Mouse (Mus musculus) embryo, embryonic 10.5 days (tissue): ENCODE measurements around the gene Txlna.

ENCODE experiments used
- DNase-seq: peaks from one replicate; pipeline ENCODE4 v3.0.0-alpha.2; 2015; ENCODE audit warnings: low spot score

The Txlna gene

DNA sequence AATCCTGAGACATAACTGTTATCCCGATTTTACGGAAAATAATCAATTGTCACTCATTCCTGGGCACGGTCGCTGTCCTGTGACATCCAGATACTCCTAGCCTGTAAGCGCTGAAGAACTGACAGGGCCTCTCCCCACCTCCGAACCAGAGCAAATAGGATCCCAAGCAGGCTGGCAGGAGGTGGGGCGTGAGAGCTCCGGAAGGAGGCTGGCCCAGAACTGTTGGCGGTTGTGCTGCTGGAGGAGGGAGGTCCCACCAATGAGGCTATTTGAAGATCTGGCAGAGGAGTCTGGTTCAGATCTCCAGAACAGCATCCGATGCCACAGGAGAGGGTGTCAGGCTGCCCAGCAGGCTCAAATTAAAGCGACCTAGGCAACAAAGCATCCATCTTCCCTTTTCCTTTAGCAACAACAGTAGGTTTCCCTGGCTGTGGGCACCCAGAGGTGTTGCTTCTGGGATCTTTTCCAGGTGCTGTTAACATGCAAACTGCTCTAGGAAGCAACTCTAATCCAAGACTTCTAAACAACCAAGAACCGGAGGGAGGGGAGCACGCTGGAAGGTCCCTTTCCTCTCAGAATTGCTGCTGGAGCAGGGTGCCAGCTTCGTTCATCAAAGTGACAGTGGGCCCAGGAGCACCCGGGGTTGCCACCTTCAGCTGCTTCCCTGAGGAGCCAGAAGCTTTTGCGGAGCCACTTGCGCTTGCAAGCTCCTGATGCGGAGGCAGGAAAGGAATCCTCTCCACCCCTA is 16.4 kb downstream of the Txlna start:
- peak; percentile 90 for DNase-seq

DNA sequence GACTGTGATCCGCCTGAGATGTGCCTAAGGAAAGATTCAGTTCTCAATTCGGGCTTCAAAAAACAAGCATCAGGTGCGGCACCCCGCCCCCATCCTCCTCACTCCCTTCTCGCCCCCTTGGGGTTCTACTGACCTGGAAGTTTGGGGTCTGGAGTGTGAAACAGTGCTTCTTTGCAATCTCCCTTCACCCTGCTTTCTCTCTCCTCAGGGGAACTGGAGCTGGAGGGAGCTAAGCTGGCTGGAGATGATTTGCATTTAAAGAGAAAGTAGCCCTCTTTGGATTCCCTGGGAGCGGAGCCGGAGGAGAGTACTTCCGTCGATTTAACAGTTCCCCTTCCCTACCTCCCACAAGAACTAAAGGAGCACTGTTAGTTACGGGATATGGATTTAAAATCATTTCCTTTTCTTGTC is 17.2 kb downstream of the Txlna start, which contains the start of gene Ccdc28b:
Gene Ccdc28b, minus strand, starts transcription at position 267 of the 411 bp plus-strand sequence.
- DNase-seq: peak; percentile 73

DNA sequence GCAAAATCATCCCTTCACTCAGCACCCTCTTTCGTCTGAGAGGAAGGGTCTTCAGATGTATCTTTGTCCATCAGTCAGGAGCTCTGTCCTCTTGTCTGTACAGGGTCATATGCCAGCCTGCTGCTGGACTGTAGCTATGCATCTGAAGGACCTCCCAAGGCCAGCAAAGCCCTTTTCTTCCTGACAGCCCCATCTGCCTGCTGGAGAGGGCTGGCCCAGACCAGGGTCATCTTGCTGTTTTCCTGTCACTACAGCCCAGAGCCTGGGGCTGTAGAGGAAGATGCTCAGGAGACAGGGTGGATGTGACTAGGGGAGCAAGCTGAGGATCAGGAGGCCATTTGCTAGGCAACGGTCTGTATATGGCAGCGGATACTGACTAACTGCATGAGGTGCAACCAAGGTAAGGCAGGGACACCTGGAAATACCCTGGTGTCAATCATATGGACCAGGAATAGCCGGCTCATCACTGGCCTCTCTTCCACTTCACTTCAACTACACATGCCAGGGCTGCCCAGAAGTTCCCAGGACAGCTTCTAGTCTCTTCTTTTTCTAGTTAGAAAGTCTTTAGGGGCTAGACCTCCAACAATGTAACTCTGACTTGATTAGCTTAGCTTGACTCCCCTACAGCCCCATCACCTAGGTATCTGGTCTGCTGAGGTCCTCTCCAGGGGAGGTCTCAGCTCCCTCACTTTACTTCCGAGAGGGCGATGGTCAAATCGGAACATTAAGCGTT is 17.9 kb downstream of the Txlna start:
- DNase-seq: no peak

DNA sequence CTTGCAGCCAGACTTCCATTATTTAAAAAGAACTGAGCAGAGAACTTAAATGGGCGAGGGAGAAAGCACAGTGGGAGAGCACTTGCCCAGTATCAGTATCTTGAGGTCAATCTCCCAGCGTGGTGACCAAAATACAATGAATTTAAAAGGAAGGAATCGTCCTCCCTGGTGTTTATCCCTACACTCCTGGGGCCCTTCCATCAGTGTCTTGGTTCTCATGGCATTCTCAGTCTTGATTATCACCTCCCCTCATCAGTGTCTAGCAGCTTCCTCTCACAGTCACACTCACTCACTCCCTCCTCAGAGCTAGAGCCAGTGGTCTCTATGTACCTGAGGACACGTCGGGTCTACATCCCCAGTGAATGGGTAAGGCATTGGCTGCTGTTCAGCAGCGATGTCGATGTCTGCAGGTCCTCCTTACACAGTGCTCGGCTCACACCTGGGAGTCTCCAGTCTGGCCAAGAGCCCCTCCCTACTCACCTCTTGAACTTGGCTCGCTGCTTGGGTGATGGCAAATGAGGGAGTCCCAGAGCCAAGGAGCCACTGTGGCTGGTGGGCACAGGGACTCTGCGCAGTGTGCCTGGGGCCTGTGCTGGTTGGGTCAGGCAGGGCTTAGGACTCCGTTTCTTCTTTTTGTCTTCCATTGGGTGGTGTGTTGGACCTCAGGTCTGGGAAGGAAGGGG is 18.6 kb downstream of the Txlna start:
- DNase-seq: no peak

DNA sequence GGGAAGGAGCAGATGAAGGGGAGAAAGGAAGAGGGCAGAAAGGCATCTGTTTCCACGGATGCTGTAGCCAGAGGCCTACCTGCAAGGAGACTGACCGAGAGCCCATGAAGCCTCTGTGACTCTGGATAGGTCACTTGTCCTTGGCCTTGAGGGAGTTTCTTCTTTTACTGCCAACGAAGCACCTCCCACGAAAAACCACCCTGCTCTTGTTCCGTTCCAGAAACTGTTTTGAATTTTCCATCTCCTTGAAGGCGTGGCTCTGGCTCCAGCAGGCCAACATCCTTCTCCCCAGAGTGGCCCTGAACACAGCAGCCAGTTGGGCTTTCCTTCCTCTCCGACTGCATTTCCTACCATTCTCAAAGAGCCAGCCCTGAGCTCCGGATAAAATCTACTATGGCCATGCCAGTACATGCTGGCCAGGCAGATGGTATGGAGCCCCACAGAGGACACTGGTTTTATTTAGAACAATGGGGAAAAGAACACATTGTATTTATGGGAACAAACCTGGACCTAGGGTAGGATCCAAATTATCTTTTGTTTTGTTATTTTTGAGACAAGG is 19.5 kb downstream of the Txlna start:
- DNase-seq: no peak

DNA sequence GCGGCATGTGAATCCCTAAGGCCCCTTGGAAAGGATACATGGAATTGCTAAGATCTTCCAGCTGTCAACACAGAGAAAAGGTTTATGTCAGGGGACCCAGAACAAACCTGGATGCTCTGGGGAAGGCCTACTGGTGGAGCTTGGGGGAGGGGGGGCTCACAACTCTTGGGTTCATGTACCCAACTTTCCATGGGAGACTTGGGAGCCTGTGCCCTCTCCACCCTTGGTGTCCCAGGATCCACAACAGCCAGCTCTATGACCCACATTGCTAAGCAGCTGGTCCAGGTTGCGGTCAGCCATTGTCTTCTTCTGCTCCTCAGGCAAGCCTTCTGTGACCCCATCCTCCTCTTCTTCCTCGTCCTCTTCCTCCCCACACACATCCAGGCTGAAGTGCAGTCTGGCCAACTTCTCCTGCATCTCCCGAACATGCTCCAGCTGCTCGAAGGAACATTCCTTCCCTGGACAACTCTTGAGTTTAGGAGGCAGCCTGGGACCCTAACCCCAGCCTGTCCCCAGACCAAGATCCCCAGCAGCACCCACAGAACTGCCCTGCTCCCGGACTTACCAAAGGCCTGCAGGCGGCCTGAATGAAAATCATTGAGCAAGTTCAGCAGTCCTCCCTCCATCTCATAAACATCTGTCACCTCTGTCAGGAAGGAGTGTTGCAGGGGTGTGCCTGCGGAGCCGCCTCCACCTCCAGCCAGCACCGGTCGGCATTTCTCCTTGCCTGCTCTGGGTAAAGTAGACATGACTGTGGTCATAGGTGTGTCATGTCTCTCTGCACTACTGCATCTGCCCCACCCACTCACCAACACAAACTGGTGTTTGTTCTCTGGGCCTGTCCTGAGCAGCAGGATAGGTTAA is 20.2 kb downstream of the Txlna start:
- DNase-seq: no peak

DNA sequence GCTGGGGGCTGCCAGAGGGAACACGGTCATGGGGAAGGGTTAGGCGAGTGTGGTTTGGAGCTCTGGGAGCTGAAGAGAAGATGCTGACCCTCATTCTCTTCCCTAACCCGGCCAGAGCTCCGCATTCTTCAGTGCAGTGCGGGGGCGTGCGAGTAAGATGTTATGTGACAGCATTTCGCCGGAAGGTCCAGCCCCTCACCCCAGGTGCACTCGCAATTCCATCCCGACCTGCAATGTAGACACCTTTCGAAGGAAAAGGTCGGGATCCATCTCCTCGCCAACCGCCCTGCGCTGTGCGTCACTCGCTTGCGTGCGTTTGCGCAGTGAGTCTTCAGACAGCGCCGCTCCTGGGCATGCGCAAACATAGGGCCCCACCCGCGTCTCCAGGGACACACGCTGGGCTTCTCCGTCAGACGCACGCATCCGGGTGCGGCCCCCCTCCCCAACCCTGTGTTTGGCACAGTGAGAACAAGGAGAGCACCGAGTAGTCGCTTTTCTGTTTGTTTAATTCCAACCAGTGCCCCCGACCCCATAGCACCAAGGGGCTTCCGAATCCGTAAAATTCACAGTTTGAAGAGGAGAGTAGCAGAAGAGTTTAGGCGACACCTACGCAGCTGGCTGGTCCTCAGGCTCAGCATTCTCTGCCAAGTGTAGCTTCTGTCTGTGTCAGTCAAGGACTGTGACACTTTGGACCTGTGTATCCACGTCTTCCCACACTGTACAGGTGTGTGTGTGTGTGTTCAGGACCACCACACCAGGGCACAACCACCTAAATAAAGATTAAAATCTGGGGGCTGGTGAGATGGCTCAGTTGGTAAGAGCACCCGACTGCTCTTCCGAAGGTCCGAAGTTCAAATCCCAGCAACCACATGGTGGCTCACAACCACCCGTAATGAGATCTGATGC is 21.8 kb downstream of the Txlna start, which contains the start of gene Iqcc:
Gene Iqcc, minus strand, starts transcription at position 314 of the 906 bp plus-strand sequence.
- peak; percentile 96 for DNase-seq

DNA sequence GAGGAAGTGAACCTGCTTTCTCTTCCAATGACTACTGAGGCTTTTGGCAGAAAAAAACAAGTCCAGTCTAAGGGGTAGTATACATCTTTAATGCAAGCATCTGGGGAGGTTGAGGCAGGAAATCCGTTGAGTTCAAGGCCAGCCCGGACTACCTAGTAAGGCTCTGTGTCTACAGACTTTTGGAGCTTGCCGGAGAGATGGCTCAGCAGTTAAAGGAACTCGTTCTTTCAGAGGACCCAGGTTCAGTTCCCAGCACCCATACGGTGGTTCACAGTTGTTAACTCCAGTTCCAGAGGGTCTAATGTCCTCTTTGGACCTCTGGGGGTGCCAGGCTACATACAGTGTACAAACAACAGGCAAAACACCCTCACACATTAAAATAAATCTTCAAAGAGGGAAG is 22.8 kb downstream of the Txlna start:
- DNase-seq: no peak

DNA sequence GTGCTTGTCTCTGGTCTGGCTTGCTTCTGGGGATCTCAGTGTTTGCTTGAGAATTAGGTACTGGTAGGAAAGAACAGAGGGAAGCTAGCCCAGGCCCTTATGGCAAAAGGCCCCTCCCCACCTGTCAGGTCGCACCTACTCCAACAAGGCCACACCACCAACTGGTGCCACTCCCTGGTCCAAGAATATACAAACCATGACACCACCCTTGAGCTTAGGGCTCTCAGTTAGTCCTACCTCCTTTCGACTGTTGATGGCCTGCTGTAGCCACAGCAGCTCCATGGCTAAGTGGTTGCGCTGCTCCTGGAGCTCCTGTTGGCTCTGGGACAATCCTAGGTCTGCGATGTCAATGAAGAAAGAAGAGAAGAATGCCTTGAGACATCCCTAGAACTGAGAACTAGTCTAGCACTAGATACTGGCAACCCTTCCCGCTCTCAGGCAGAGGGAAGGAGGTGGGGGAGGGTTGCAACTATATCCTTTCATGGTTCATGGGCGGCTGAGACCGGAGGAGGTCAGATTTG is 23.7 kb downstream of the Txlna start:
- DNase-seq: no peak

DNA sequence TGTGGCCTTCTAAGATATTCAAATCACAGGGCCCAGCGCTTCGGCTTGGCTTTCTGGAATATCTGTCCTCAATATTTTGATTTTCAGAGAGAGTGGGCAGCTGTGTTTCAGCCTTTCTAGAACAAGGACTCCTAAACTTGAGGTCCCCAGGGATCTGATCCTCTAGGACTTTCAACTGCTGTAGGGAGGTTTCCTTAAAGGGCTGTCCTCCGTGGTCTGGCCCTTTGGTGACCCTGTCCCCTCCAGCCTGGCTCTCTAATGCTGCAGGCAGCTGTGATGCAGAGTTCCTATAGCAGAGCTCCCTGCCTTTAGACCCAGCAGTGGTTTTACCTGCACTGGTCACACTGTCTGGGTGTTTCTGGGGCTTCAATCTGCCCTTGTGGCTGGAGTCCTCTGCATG is 24.2 kb downstream of the Txlna start:
- no peak for DNase-seq

DNA sequence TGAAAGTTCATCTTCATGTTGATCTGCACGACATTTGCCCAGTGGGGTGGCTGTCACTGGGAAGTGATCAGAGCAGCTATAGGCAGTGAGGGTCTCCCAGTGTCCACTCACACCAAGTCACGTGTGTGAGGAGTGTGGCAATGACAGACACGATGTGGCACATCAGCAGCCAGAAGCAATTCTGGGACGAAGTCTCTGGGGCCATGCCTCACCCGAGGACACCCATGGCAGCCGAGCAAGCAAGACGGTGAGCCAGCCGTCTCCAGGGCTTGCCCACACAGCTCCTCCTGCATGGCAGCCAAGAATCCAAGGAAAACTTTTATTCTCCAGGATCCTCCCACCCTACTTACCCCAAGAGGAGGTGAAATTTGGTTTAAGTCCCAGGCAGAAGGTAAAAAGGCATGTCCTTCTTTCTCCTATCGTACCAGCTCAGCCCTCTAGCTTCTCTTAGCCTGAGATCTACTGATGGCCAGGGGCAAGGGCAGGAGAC is 25.0 kb downstream of the Txlna start:
- DNase-seq: no peak

DNA sequence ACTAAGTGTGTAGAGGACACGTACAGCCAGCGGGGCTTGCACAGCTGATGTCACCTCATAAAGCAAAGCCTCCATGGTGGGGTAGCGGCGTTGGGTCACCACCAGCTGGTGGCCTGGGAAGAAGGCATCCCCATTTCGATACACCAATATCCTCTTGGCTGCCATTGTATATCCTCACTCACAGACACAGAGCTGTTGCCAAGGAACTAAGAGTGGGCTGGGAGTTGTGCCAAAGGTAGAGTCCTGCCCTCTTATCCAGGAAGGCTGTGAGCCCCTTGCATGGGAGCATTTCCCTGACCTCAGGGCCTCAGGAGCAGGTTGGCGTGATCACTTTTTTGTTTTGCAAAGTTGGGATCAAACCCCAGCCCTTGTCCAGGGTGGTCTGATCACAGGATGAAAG is 26.8 kb downstream of the Txlna start, which contains the start of gene Dcdc2b:
Gene Dcdc2b, minus strand, starts transcription at position 165 of the 400 bp plus-strand sequence.
- DNase-seq: no peak

DNA sequence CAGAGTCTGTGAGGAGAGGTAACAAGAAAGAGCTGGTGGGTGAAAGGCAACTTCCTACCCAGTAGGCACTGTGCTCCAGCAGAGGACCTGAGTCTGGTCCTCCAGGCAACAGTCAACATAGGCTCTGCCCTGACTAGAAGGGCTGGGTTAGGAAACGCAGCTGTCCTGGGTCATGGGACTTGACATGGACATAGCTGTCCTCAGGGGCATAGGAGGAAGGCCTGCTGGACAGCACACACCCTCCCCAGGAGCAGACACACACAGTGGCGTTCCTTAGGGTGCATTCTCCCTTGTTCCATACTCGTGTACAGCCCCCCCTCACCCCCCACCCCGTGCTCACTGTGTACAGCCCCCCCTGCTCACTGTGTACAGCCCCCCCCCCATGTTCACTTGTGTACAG is 30.4 kb downstream of the Txlna start:
- DNase-seq: no peak

DNA sequence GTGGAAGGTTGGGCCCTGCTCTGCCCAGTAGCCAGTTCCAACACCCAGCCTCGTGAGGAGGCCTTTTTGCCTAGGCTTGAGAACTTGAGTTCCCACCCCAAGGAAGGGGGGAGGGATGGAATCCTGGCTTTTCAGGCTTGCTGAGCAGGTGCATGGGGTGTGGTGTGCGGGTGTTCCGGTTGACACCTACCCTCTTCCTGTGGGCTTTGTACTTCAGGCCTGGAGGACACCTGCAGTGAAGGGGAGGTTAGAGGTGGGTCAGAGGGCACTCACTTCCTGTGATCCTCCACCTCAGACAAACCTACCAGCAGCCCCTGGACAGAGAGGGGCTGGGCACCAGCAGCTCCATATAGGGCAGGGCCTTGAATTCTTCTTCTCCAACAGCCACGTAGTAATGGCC is 30.8 kb downstream of the Txlna start:
- DNase-seq: no peak

DNA sequence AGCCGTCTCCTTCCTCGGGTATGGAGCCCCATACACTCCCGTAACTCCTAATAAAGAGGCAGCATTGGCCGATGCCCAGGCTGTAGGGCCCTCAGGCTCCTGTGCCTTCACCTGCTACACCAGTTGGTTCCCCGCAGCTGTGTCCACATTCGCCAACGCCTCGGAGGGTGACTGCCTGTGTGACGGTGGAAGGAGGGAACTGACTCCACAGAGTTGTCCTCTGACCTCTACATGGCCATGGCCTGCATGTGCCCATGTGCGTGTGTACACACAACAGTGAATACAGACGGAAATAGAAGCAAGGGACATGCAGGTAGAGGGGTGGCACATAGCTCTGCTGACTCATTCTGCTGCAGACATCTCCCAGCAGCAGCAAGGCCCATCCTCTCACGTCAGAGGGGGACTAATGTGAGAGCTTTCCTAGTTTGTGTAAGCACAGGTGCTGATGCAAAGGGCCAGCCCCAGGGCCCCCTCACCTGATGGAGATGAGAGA is 31.7 kb downstream of the Txlna start:
- no peak for DNase-seq

DNA sequence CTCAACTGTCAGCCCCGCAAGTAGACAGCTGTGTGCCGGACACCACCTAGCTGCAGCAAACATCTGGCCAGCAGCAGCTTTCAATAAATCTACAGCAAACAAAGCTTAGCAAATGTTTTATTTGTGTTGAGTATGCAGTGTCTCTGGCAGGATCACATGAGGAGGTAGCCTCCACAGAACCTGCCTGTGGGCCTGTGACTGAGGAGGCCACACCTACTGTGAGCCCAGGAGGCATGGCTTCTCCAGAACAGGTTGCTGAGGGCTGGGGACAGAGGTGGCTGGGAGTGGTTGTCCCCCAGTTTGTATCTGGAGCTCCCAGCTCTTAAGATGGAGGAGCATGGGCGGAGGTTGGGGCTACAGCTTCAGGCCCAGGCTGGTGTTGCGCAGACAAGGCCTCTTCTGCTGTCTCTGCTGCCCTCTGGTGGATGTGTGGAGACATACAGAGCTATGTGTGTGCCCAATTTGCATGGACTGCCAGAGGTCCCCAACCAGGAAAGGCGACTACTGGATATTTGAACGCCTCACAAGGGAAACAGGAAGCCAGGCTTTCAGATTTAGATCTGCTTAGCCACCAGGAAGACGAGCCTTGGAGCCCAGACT is 32.3 kb downstream of the Txlna start:
- DNase-seq: peak; percentile 92

DNA sequence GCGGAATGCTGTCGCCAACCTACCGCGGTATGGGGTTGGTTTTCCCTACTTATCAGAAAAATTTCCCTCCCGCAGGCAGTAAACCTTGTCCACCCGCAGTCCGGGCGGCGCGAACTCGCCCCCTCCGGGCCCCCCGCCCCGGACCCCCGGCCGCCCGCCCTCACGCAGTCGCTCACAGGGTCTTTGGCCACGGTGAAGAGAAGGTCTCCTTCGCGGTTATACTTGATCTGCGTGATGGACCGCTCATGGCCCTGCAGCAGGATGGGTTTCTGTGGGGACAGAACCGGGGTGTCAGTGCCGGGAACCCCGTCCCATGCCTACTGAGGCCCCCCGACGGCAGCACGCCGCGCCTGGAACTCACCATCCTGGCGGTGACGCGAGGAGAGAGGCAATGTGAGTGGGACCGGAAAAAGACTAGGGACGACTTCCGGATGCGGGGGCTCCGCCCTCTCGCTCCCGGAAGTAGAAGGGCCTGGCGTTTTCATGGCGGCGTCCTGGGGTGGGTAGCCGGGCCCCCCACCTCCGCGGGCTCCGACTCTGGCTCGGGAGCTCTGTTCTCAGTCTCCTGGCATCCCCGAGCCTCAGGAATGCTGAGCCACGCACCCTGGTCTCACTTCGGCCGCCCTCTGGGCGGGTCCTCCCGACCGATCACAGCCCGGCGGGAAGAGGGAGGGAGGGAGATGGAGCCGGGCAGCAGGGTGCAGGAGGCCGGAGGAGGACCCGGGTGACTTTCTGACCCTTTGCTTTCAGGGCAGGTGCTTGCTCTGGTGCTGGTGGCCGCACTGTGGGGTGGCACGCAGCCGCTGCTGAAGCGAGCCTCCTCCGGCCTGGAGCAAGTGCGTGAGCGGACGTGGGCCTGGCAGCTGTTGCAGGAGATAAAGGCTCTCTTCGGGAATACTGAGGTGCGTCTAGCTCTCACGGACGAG is 40.4 kb downstream of the Txlna start, which contains the start of the genes Eif3i and Tmem234:
Gene Eif3i, minus strand, starts transcription at position 416 of the 926 bp plus-strand sequence.
Gene Tmem234, plus strand, starts transcription at position 436 of the 926 bp plus-strand sequence.
- DNase-seq: peak; percentile 92

DNA sequence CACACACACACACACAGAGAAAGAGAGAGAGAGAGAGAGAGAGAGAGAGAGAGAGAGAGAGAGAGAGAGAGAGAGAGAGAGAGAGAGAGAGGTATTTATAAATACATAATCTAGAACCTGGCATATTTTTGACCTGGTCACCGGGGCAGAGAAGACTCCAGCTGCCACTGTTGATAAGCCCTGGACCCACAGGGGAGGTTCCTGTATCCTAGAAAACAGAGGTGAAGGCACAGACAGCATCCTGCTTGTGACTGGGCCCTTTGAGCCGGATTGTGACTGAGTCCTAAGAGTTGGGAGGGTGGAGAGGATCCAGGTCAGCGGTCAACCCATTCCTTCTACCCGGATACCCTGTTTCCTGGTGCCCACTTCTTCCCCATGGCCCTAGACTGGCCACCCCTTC is 52.0 kb downstream of the Txlna start:
- DNase-seq: no peak
